Mouse (Mus musculus): ENCODE measurements around the gene Klra6. TPM values are rescaled to one million over a fixed set of nuclear protein-coding genes. Genes with fewer than 3 reads are reported as not detected.
"Not testable (repeated sequence)": the region's sequence is repeated elsewhere in the genome, so short reads cannot be mapped to it uniquely, and the experiment has no call there.

Gene Klra6
- total RNA-seq (2021): not detected
- long read RNA-seq: 0 reads

- no peak for DNase-seq (ENCODE audit: low spot score in 2 of 2)
These were observed at the start of gene Klra6 for GRCm38 (mm10) chr6:130026854-130027253. Gene Klra6, minus strand, starts transcription at chr6:130026954.

GRCm38 (mm10) chr6:130067171-130067570 lies 40.4 kb upstream of the Klra6 start, which contains the start of gene Klra4:
Gene Klra4, minus strand, starts transcription at chr6:130067271.
- not testable (repeated sequence) for DNase-seq (ENCODE audit: low spot score in 2 of 2)

DNA sequence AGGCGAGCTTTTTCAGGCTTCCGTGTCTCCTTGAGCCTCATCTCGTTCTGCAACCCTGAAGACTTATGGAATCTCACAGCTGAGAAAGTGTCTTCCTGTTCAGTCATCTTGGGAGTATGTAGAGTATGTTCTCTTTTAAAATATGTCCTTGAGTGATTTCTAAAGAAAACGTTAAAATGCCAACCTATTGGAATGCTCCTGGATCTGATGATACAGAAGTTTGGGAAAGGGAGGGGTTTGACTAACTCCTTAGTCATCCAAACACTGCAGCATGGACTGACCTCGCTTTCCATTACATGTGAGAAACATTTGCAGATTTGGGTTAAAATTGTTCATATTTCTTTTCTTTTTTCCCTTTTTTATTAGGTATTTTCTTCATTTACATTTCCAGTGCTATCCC lies 38.4 kb upstream of the Klra6 start:
- no peak for DNase-seq (ENCODE audit: low spot score in 2 of 2)

DNA sequence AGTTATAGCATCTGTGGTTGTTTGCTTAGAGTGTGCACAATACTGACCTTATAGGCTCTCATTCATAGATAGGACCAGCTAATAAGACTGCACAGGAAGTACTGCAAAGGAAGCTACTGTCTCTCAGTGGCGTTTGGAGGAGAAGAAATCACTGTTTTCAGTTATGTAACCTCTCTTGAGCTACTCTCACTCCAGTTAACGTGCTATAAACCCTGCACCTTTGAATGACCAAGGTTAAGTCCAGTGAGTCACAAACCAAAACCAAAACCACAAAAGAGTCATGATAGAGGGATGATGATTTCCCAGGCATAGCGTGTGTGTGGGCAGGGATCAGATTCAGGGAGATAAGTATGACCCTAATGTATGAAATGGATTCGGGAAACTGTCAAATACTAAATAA lies 8.4 kb upstream of the Klra6 start:
- DNase-seq (ENCODE audit: low spot score in 2 of 2): not testable (repeated sequence)

DNA sequence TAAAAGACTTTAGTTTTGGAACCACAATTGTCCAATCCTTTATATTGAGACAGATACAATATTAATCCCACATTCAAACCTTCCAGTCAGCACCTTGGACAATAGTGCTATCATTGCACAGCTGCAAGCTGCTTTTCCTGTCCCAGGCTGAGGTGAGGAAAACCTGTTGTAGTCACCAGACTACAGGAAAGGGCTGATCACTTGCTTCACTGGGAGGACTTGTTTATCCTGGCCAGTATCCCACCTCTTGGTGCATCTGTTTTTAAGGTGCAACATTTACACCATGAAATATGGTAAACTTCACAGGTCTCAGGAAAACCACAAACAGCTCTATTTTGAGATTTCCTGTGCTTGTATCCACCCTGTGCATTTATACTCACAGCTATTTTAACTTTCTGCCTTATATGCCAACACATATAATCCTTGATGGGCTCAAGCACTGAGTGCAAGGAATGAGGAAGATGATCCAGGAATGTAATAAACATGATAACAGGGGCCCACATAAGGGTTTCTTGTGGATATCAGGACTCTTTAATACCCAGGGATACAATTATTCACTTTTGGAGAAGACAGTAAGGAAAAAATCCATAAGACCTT lies 4.8 kb upstream of the Klra6 start:
- DNase-seq (ENCODE audit: low spot score in 2 of 2): not testable (repeated sequence)

Other genes starting within 250 kb of the Klra6 start
- not detected for gene Gm156, start 242.7 kb downstream of the Klra6 start, total RNA-seq (2021)
- gene Gm17631, start 164.3 kb downstream of the Klra6 start, total RNA-seq (2021): not detected
- gene Klra17, start 150.3 kb downstream of the Klra6 start, total RNA-seq (2021): not detected
- gene Klra5, start 109.3 kb downstream of the Klra6 start, total RNA-seq (2021): not detected
- gene Klra4, start 40.3 kb upstream of the Klra6 start, total RNA-seq (2021): not detected
- gene Klra8, start 102.9 kb upstream of the Klra6 start, total RNA-seq (2021): not detected
- not detected for gene Klra9, start 166.2 kb upstream of the Klra6 start, total RNA-seq (2021)
- gene Klra7, start 206.4 kb upstream of the Klra6 start, total RNA-seq (2021): not detected